Mouse (Mus musculus) forebrain, embryonic 16.5 days (tissue): ENCODE results near the gene Tap2. TPM values are rescaled to one million over a fixed set of nuclear protein-coding genes. Genes with fewer than 3 reads are reported as not detected.

Experiments
- ATAC-seq: fragments of 200-750 bp; cut with Nextera tagmentation; 2 replicates; pipeline ENCODE4 v1.8.0; 2017; ENCODE audit warnings: mild to moderate bottlenecking, moderate library complexity
- H3K27ac ChIP-seq: fragments of 300-500 bp; sonication (generic); 2 replicates; pipeline ENCODE4 v1.5.1; 2014; ENCODE audit warnings: low read length, control low read depth
- H3K27me3 ChIP-seq: fragments of 300-500 bp; sonication (generic); replicated peaks from 2 replicates; pipeline ENCODE4 v1.6.1; 2014; ENCODE audit warnings: low read length; ENCODE audit not compliant: control insufficient read depth, insufficient read depth
- H3K36me3 ChIP-seq: fragments of 300-500 bp; sonication (generic); 2 replicates; pipeline ENCODE4 v1.6.1; 2014; ENCODE audit not compliant: control insufficient read depth, insufficient read depth
- H3K4me1 ChIP-seq: fragments of 300-500 bp; sonication (generic); replicated peaks from 2 replicates; pipeline ENCODE4 v1.6.1; 2014; ENCODE audit warnings: low read length; ENCODE audit not compliant: control insufficient read depth, insufficient read depth
- H3K4me2 ChIP-seq: fragments of 300-500 bp; sonication (generic); 2 replicates; pipeline ENCODE4 v1.6.1; 2014; ENCODE audit warnings: mild to moderate bottlenecking, low read length, control low read depth
- H3K4me3 ChIP-seq: fragments of 300-500 bp; sonication (generic); replicated peaks from 2 replicates; pipeline ENCODE4 v1.5.1; 2014; ENCODE audit warnings: mild to moderate bottlenecking, low read length, control low read depth
- H3K9ac ChIP-seq: fragments of 300-500 bp; sonication (generic); replicated peaks from 2 replicates; pipeline ENCODE4 v1.6.1; 2014; ENCODE audit warnings: low read depth, low read length, control low read depth
- H3K9me3 ChIP-seq: fragments of 300-500 bp; sonication (generic); 2 replicates; pipeline ENCODE4 v1.6.1; 2016; ENCODE audit warnings: low read length; ENCODE audit not compliant: control insufficient read depth
- WGBS: fragments of 180-500 bp; shearing (Covaris S2); extraction: QIAGEN DNeasy Blood & Tissue Kit; methylation state at CpG from one replicate; pipeline ENCODE4 v1.1.7; 2014; 5-methylcytosine and 5-hydroxymethylcytosine counted together
- polyA plus RNA-seq: library from polyadenylated mRNA; unstranded; fragments of >200 nt; fragmentation: Nextera tagmentation; extraction: Ambion mirVana; gene quantifications from 2 replicates; pipeline ENCODE4 v1.2.1, GENCODE M21; 2015

The Tap2 gene
- polyA plus RNA-seq, 1 experiment from 2014 or later: 1.6 TPM

DNA sequence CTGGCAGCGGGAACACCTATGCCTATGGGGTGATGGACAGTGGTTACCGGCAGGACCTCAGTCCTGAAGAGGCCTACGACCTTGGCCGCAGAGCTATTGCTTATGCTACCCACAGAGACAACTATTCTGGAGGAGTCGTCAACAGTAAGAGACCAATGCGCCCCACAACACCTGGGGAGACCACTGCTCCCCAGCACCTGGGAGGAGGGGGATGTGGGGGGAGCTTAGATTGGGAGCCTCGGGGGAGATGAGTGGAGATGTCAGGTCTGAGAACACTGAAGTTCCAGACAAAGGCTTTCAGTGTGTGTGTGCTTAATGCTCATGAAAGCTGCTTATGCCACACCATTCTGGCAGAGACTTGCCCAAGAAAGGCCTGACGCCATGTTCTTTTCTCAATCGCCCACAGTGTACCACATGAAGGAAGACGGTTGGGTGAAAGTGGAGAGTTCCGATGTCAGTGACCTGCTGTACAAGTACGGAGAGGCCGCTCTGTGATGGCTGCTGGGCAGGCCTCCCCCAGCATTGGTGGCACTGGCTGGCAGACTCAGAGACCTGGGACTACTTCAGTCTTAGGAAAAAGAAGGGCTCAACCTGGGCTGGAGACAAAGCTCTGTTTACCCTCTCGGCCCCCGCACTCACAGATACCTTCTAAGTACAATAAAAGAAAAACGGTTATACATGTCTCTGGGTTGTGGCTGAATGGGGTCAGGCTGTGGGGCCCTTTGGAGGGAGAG lies 2.4 kb upstream of the Tap2 start:
- ATAC-seq: no peak
- Histone ChIP-seq H3K27ac (no peak overlapping the region), H3K4me1 (peaks cover 22% of the 10 kb centered on the region), H3K27me3 (peaks cover 49% of the 10 kb centered on the region), H3K9ac (no peak overlapping the region), H3K36me3 (no peaks in the 10 kb centered on the region), H3K9me3 (no peaks in the 10 kb centered on the region), H3K4me2 (no peak overlapping the region), H3K4me3 (no peak overlapping the region)
- WGBS: 85% methylated on average over 16 of the region's 16 CpGs

DNA sequence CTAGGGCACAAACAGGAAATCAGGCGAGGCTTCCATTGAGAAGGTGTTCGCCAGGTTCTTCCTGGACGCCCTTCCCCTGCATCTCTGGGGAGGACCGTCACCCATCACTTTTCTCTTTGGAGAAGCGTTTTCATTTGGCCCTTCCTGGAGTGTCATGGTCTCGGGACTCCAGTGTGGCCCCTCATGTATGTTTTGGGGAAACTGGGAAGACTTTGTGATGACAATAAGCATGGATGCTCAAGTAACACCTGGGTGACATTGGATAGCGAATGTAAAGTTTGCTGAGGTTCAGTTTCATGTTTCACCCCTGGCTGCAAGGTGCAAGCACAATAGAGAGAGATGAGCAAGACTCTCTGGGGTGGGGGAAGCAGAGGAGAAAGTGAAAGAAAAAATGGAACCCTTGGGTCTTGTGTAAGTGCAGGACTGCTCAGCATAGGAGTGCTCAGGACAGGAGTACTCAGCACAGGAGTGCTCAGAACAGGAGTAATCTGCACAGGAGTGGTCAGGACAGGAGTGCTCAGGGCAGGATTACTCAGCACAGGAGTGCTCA lies 1.7 kb upstream of the Tap2 start:
- WGBS: 71% methylated on average over 7 of the region's 7 CpGs
- ATAC-seq: no peak
- H3K27me3 ChIP-seq: peaks cover 48% of the 10 kb centered on the region

DNA sequence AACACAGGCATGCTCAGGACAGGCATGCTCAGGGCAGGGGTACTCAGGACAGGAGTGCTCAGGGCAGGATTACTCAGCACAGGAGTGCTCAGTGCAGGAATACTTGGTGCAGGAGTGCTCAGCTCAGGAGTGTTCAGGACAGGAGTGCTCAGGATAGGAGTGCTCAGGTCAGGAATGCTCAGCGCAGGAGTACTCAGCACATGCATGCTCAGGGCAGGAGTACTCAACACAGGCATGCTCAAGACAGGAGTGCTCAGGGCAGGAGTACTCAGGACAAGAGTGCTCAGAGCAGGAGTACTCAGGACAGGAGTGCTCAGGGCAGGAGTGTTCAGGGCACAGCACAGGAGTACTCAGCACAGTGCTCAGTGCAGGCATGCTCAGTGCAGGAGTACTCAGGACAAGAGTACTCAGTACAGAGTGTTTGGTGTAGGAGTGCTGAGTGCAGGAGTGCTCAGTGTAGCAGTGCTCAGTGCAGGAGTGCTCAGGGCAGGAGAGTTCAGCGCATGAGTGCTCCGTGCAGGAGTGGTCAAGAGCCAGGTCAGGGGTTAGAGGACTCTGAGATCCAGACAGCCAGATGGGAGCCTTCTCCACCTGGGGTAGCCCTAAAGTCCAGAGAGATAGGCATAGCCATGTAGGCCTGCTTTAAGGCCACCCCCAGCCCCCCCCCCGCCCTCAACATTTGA lies 426 bp upstream of the Tap2 start:
- Histone ChIP-seq H3K36me3 (no peaks in the 10 kb centered on the region), H3K4me2 (no peak overlapping the region), H3K9me3 (no peaks in the 10 kb centered on the region), H3K4me3 (no peak overlapping the region), H3K27me3 (peaks cover 36% of the 10 kb centered on the region), H3K9ac (no peak overlapping the region), H3K27ac (no peak overlapping the region), H3K4me1 (peaks cover 12% of the 10 kb centered on the region)
- ATAC-seq: no peak; the same call in 1 of the 2 replicates
- 86% methylated on average over 4 of the region's 4 CpGs for WGBS

More for the DNA sequence above, 1.7 kb upstream of the Tap2 start:
- Histone ChIP-seq H3K4me1 (peaks cover 22% of the 10 kb centered on the region), H3K9me3 (no peaks in the 10 kb centered on the region), H3K36me3 (no peaks in the 10 kb centered on the region), H3K4me2 (no peak overlapping the region), H3K9ac (no peak overlapping the region), H3K27ac (no peak overlapping the region), H3K4me3 (no peak overlapping the region)

DNA sequence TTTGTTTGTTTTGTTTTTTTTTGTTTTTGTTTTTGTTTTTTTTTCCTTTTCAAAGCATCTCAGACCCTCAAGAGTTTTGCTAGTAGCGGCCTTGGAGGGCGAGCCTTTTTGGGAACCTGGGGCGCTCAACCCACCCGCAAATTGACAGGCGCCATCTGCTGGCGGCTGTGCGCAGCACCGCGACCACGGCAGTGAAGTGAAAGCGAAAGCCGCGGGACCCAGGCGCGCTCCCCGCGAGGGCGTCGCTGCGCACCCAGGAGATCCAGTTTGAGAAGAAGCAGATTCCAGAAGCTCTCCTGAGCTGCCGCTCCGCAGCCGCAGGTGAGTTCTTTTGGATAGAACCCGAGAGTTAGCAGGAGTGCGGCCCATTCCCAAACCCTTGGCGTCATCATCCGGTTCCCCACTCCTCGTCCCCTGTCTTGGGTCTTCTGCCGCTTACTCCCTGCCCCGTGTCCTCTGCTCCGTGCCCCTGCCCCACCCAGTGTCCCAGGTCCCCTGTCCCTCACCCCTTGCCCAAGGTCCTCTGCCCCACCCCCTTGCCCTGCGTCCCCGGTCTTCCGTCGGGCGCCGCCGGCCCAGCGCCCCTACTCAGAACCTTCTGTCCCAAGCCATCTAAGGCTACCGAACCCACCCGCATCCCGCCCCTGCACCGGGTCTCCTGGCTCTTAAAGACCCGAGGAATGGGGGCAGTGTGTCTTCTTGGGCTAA lies 1.1 kb downstream of the Tap2 start:
- ATAC-seq: peak; percentile 74
- H3K36me3 ChIP-seq: no peaks in the 10 kb centered on the region
- peak overlapping the region; percentile 66 for H3K4me3 ChIP-seq
- peak overlapping the region; percentile 79 for H3K4me2 ChIP-seq
- H3K27ac ChIP-seq: no peak overlapping the region
- H3K9me3 ChIP-seq: no peaks in the 10 kb centered on the region
- WGBS: under 1% methylated on average over 44 of the region's 44 CpGs
- peaks cover 6% of the 10 kb centered on the region for H3K4me1 ChIP-seq
- peak overlapping the region; percentile 66 for H3K9ac ChIP-seq
- peaks cover 22% of the 10 kb centered on the region for H3K27me3 ChIP-seq

DNA sequence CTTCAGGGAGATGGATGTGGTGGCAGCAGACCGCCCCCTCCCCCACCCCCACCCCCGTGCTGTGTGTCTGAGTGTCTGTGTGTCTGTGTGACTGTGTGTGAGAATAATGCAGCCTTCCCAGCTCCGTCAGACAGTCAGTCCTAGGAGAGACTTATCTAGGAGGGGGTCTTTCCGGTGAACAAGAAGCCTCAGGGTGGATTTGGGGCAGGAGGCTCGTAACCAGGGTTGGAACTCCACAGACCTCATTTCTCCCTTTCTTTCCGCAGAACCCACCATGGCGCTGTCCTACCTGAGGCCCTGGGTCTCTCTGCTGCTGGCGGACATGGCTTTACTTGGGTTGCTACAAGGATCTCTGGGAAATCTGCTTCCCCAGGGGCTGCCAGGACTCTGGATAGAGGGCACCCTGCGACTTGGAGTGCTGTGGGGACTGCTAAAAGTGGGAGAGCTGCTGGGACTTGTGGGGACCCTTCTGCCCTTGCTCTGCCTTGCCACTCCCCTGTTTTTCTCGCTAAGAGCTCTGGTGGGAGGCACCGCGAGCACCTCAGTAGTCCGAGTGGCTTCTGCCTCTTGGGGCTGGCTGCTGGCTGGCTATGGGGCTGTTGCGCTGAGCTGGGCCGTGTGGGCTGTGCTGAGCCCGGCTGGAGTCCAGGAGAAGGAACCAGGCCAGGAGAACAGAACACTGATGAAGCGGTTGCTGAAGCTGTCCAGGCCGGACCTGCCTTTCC lies 1.9 kb downstream of the Tap2 start:
- peak overlapping the region; percentile 66 for H3K4me3 ChIP-seq
- no peaks in the 10 kb centered on the region for H3K9me3 ChIP-seq
- peaks cover 19% of the 10 kb centered on the region for H3K27me3 ChIP-seq
- peak overlapping the region; percentile 66 for H3K9ac ChIP-seq
- no peaks in the 10 kb centered on the region for H3K36me3 ChIP-seq
- H3K4me1 ChIP-seq: peaks cover 6% of the 10 kb centered on the region
- H3K27ac ChIP-seq: no peak overlapping the region
- peak overlapping the region; percentile 79 for H3K4me2 ChIP-seq
- 13% methylated on average over 18 of the region's 18 CpGs for WGBS
- no peak; the same call in 1 of the 2 replicates for ATAC-seq

DNA sequence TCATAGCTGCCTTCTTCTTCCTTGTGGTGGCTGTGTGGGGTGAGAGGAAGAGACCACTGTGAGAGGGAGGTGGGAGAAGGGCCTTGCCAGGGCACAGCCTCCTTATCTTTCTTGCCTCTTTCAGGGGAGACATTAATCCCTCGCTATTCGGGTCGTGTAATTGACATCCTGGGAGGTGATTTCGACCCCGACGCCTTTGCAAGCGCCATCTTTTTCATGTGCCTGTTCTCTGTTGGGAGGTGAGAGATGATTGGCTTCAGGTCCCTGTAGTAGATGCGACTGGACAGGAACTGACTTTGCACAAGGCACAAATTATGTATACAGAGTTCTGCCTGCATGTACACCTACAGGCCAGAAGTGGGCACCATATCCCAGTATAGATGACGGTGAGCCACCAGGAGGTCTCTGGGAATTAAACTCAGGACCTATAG lies 2.4 kb downstream of the Tap2 start:
- 14% methylated on average over 9 of the region's 9 CpGs for WGBS
- Histone ChIP-seq H3K4me3 (no peak overlapping the region), H3K4me2 (no peak overlapping the region), H3K27ac (no peak overlapping the region), H3K27me3 (peaks cover 22% of the 10 kb centered on the region), H3K36me3 (no peaks in the 10 kb centered on the region), H3K9ac (no peak overlapping the region), H3K9me3 (no peaks in the 10 kb centered on the region), H3K4me1 (peaks cover 6% of the 10 kb centered on the region)
- ATAC-seq: no peak

DNA sequence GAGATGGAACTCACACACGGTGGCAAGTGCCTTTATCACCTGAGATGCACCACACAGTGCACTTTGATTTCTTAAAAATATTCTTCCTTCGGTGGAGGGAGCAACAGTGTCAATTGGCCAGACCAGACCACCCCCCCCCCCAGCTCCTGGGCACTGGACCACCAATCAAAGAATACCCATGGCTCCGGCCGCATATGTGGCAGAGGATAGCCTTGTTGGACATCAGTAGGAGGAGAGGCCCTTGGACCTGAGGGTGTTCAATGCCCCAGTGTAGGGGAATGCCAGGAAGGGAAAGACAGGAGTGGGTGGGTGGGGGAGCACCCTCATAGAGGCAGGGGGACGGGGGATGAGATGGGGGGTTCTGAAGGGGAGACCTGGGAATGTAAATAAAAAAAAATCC lies 3.4 kb downstream of the Tap2 start:
- Histone ChIP-seq H3K27ac (no peak overlapping the region), H3K9me3 (no peaks in the 10 kb centered on the region), H3K4me1 (peaks cover 9% of the 10 kb centered on the region), H3K9ac (no peak overlapping the region), H3K27me3 (peaks cover 29% of the 10 kb centered on the region), H3K4me2 (no peak overlapping the region), H3K4me3 (no peak overlapping the region), H3K36me3 (no peaks in the 10 kb centered on the region)
- WGBS: 80% methylated on average over 5 of the region's 5 CpGs
- ATAC-seq: no peak

DNA sequence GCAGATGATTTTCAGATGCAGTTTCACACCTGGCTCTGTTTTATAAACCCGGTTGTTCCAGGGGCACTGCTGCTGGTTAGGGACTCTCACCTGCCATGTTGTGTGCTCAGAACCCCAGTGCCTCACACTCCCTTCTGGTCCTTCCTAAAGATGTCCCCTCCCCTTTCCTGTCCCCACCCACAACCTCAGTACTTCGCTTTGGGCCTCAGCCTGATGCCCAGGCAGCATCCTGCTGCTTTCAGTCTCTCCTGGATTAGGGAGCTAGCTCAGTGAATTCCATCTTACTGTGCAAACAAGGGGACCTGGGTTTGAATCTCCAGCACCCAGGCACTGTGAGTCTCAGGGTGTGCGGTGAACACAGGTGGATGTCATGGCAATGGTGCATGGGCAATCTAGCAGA lies 4.1 kb downstream of the Tap2 start:
- Histone ChIP-seq H3K4me3 (no peak overlapping the region), H3K4me2 (no peak overlapping the region), H3K4me1 (peaks cover 11% of the 10 kb centered on the region), H3K9ac (no peak overlapping the region), H3K9me3 (no peaks in the 10 kb centered on the region), H3K27me3 (peaks cover 34% of the 10 kb centered on the region), H3K36me3 (no peaks in the 10 kb centered on the region), H3K27ac (no peak overlapping the region)
- ATAC-seq: no peak
- 62% methylated on average over 3 of the region's 3 CpGs for WGBS
